Mouse (Mus musculus) lung, adult 2 months (tissue): Measurements from ENCODE around the gene Rplp2.

Experiments
- CTCF ChIP-seq: fragments of 200-500 bp; IDR thresholded peaks from 2 replicates; pipeline ENCODE4 v1.5.1; 2011; ENCODE audit warnings: mild to moderate bottlenecking, low read length, control low read depth; ENCODE audit not compliant: insufficient read depth
- POLR2A ChIP-seq: fragments of 200-500 bp; IDR thresholded peaks from 2 replicates; pipeline ENCODE4 v1.6.1; 2011; ENCODE audit warnings: low read depth, mild to moderate bottlenecking, control low read depth, low read length, borderline replicate concordance; ENCODE audit errors: extremely low read depth

GRCm38 (mm10) chr7:141420030-141420702 lies 27.0 kb upstream of the Rplp2 start:
- TF ChIP-seq POLR2A: no peak
- TF ChIP-seq CTCF: no peak
